Mouse (Mus musculus) small intestine, adult 2 months (tissue): ENCODE results near the gene Gmfg. TPM values are rescaled to one million over a fixed set of nuclear protein-coding genes. Genes with fewer than 3 reads are reported as not detected.

Experiments
- H3K27ac ChIP-seq: fragments of 200-500 bp; 2 replicates; pipeline ENCODE4 v1.5.1; 2012; ENCODE audit warnings: low read depth, low read length, control low read depth, inconsistent platforms; ENCODE audit not compliant: insufficient read depth
- H3K27me3 ChIP-seq: fragments of 200-500 bp; 2 replicates; pipeline ENCODE4 v1.6.1; 2012; ENCODE audit warnings: mild to moderate bottlenecking, moderate library complexity, low read length, inconsistent platforms; ENCODE audit not compliant: control insufficient read depth, insufficient read depth
- H3K36me3 ChIP-seq: fragments of 200-500 bp; 2 replicates; pipeline ENCODE4 v1.6.1; 2012; ENCODE audit warnings: mild to moderate bottlenecking, low read length, control low read depth, inconsistent platforms; ENCODE audit not compliant: control insufficient read depth, insufficient read depth
- H3K4me1 ChIP-seq: fragments of 200-500 bp; 2 replicates; pipeline ENCODE4 v1.6.1; 2012; ENCODE audit warnings: low read length, inconsistent platforms, mixed read lengths; ENCODE audit not compliant: control insufficient read depth, insufficient read depth, insufficient read length
- H3K4me3 ChIP-seq: fragments of 200-500 bp; 2 replicates; pipeline ENCODE4 v1.5.1; 2012; ENCODE audit warnings: low read depth, mild to moderate bottlenecking, control low read depth, inconsistent platforms, low read length, moderate library complexity
- CTCF ChIP-seq: fragments of 200-500 bp; IDR thresholded peaks from 2 replicates; pipeline ENCODE4 v1.5.1; 2012; ENCODE audit warnings: low read depth, mild to moderate bottlenecking, control low read depth, inconsistent platforms, low read length, moderate library complexity, mixed read lengths; ENCODE audit not compliant: insufficient replicate concordance, insufficient read length; ENCODE audit errors: extremely low read depth
- POLR2A ChIP-seq: fragments of 200-500 bp; IDR thresholded peaks from 2 replicates; pipeline ENCODE4 v1.6.1; 2012; ENCODE audit warnings: low read depth, mild to moderate bottlenecking, control low read depth, inconsistent platforms, low read length, moderate library complexity
- WGBS: fragments of 180-500 bp; shearing (Covaris S2); methylation state at CpG from one replicate; pipeline ENCODE4 v1.1.7; 2018; 5-methylcytosine and 5-hydroxymethylcytosine counted together
- polyA plus RNA-seq: library from polyadenylated mRNA; depleted of rRNA; stranded (reverse); fragments of >200 nt; gene quantifications from 2 replicates; pipeline ENCODE4 v1.2.3, GENCODE M21; 2012

The Gmfg gene
- polyA plus RNA-seq, 1 experiment: 7.0 TPM

DNA sequence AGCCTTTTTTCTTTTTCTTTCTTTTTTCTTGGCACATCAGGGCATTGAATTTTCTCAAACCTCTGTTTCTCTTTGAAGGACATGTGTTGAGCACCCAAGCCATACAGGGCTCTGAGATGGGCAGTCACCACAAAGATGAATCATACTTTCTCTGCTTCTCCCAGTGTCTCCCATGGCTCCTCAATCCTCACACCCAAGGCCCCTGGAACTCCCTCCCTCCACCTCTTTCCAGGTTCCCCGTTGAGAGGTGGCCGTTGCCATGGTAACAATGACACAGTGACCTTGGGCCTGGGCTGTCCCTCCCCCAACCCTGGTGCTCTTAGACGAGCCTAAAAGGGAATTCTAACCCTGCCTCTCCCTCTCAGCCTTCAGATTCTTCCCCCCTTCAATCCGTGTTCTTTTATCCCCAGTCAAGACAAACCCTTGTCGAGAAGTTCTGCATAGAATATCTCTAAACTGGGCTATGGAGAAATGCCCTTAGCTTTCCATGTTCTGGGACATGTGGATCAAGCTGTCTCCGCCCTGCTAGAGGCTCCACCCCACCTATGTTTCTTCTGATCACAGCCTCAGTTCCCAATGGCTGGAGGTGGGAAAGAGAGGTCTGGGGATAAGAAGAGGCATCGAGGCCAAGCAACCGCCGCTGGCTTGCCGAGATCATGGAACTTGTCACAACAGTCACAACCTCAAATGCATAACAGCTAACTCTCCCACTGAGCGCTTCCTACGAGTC, 10.0 kb downstream of the Gmfg start:
- Histone ChIP-seq H3K4me3 (no peak overlapping the region), H3K27ac (no peak overlapping the region), H3K4me1 (peaks cover under 1% of the 10 kb centered on the region; the same call in 1 of the 2 replicates), H3K27me3 (peaks cover 6% of the 10 kb centered on the region; the same call in 1 of the 2 replicates), H3K36me3 (no peaks in the 10 kb centered on the region)
- 45% methylated on average over 12 of the region's 12 CpGs for WGBS
- no peak for TF ChIP-seq POLR2A
- no peak for TF ChIP-seq CTCF

- Histone ChIP-seq H3K4me3 (no peak overlapping the region), H3K27me3 (peaks cover 10% of the 10 kb centered on the region; the same call in 1 of the 2 replicates), H3K4me1 (peaks cover 2% of the 10 kb centered on the region; the same call in 1 of the 2 replicates), H3K27ac (no peak overlapping the region), H3K36me3 (no peaks in the 10 kb centered on the region)
- TF ChIP-seq POLR2A (no peak), CTCF (no peak)
- WGBS: 63% methylated on average over 13 of the region's 13 CpGs
Observed at GRCm38 (mm10) chr7:28447865-28448820, 10.9 kb downstream of the Gmfg start.

DNA sequence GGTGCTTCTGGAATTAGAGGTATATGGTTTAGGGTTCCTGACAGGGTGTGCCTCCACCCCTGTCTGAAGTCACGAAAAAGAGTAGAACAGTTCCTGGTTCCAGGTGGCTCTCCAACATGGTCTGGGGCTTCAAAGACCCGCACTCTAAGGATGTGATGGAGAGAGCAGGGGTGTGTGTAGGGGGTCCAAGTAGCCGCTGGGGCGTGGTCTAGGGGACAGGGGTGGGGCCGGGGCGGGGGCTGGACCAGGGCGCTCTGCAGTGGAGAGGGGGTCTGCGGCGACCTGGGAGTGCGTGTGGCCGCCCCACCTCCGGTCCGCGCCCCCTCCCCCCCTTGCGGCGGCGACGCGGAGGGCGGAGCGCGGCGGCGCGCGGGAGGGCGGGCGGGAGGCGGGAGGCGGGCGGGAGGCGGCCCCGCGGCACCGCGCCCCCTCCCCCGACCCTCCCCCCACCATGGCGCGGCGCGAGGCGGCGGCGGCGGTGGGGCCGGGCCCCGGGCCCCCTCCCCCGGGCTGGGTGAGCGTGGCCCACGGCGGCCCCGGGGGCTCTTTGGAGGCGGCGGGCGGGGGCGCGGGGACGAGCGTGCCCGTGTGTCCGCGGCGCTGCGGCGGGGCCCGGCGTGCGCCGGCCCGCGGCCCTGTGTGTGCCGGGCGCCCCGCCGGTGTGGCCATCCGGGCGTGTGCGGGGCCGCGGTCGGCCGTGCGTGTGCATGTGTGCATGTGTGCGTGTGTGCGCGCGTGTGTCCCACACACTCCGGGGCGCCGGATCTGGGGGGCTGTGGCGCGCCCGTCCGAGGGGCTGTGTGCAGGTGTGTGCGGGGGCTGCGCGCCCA, 14.5 kb downstream of the Gmfg start, which contains the start of gene Lrfn1:
Lrfn1 (plus strand) TSS at position 450 of the 830 bp plus-strand sequence.
- Histone ChIP-seq H3K4me3 (peak within 1 kb of the TSS; percentile 67), H3K27ac (no peak within 1 kb of the TSS), H3K27me3 (peaks cover 10% of the 10 kb centered on the region; the same call in 1 of the 2 replicates), H3K4me1 (peaks cover 2% of the 10 kb centered on the region; the same call in 1 of the 2 replicates), H3K36me3 (no peaks in the 10 kb centered on the region)
- TF ChIP-seq CTCF (no peak), POLR2A (no peak)
- WGBS: 1% methylated on average over 52 of the region's 97 CpGs

DNA sequence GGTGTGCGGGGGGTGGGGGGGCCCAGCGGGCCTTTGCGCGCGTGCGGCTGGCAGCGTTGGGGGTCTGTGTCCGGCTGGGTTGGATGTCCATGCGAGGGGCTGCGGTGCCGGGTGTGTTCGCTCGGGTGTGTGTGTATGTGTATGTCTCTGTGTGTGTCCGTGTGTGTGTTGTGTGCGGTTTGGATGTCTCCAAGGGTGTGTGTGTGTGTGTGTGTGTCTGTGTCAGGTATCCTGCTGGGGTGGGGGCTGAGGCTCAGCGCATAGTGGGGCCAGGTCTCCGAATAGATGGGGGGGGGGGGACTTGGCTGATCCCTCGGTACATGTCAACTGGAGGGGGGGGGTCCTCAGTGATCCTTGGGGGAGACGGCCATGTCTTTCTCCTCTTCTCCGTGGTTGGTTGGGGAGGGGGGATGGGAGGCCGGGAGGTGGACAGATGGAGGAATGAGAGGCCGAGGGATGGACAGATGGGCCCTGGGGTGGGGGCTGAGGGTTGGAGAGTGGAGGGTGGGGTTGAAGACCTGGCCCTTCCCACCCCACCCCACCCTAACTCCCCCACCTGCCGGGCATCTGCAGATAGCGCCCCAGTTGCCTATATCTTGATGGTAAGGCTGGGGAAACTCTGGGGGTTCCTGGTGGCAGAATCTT, 15.2 kb downstream of the Gmfg start:
- Histone ChIP-seq H3K27ac (no peak overlapping the region), H3K36me3 (no peaks in the 10 kb centered on the region), H3K27me3 (peaks cover 10% of the 10 kb centered on the region; the same call in 1 of the 2 replicates), H3K4me3 (peak overlapping the region; percentile 67), H3K4me1 (peaks cover 2% of the 10 kb centered on the region; the same call in 1 of the 2 replicates)
- TF ChIP-seq POLR2A (no peak), CTCF (no peak)
- 7% methylated on average over 24 of the region's 24 CpGs for WGBS

DNA sequence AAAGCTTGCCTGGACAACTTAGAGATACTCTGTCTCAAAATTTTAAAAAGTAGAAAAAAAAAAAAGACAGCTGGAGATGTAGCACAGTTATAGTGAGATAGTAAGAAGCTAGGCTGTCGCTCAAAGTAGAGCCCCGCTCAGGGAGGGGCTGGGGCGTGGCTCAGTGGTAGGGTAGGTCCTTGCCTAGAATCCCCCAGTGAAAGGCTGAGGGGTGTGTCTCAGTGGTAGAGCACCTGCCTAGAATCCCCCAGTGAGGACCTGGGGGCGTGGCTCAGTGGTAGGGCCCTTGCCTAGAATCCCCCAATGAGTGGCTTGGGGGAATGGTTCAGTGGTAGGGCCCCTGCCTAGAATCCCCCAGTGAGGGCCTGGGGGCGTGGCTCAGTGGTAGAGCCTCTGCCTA, 23.1 kb downstream of the Gmfg start:
- TF ChIP-seq CTCF: no peak
- TF ChIP-seq POLR2A: no peak
- WGBS: 90% methylated on average over 5 of the region's 5 CpGs
- Histone ChIP-seq H3K4me1 (no peaks in the 10 kb centered on the region), H3K27me3 (no peaks in the 10 kb centered on the region), H3K36me3 (no peaks in the 10 kb centered on the region), H3K4me3 (no peak overlapping the region), H3K27ac (no peak overlapping the region)

DNA sequence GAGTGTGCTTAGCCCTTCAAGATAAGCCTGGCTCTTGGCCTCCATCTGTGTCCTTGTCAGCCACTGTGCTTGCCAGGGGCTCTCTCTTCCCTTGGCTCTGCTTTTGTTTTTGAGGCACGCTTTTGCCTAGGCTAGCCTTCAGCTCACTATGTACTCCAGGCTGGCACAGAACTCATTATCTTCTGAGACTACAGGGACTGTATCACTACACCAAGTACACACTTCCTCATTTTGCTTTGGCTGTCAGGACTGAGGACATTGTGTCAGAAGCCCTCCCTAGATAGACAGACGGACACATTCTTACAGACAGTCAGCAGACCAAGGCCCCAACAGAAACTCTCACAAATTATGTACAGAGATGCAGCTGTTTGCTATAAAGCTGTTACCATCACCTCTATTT, 25.5 kb downstream of the Gmfg start:
- TF ChIP-seq CTCF: no peak
- TF ChIP-seq POLR2A: no peak
- peaks cover 6% of the 10 kb centered on the region for H3K27me3 ChIP-seq
- no peak overlapping the region for H3K4me3 ChIP-seq
- WGBS: 93% methylated on average over 2 of the region's 2 CpGs
- H3K27ac ChIP-seq: no peak overlapping the region
- H3K4me1 ChIP-seq: peaks cover 14% of the 10 kb centered on the region
- no peaks in the 10 kb centered on the region for H3K36me3 ChIP-seq
